Mouse (Mus musculus): ENCODE measurements around the gene Tmc5.

Gene Tmc5

DNA sequence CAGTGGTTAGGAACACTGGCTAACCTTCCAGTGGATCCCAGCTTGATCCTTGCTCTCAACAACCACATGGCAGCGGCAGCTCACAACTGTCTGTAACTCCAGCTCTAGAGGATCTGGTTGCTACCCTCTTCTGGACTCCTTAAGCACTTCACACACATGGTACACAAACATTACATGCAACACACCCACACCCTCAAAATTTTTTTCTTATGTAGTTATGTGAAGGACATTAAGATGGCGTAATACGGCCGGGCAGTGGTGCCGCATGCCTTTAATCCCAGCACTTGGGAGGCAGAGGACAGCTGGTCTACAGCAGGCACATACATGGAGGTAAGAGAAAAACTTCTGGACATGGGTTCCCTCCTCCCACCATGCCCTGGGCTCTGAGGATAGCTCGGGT lies 99.0 kb downstream of the Tmc5 start:
- no peak for DNase-seq (ENCODE audit: low read depth, low spot score)

DNA sequence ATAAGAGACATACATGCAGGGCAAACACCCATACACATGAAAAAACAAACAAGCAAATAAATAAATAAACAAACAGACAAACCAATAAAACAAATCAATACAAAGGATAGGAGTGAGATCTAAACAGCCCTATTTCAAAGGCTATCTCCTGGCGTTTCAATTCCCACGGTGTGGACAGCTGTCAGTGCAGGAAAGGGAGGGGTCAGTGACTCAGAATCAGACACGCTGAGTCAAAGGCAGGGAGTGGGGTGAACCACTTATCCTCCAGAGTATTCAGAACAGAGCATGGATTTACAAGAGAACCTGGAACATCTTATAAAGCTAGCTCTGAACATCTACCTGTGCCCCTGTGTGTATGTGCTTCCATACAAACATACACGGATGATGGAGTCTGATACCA lies 100.1 kb downstream of the Tmc5 start:
- peak; percentile 66 for DNase-seq (ENCODE audit: low read depth, low spot score)

DNA sequence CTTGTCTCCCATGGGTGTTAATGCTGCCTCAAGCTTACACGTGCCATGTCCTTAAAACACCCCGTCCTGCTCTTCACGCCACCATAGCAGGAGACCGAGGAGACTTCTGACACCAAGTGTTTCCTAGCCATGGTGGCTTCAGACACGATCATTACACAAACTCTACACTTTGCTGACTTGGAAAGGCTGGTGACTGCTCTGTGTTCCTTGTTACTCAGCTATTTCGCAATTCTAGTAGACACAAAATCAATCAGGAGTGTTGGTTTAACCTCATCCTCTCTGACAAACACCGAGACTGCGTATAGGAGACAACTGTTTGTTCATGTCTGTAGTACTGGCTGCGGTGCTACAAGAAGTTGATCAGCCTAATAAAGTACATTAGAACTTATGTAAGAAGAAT lies 101.8 kb downstream of the Tmc5 start:
- peak; percentile 6 for DNase-seq (ENCODE audit: low read depth, low spot score)

- DNase-seq (ENCODE audit: low read depth, low spot score), result no peak
Observed at GRCm38 (mm10) chr7:118703144-118703561, 106.1 kb downstream of the Tmc5 start.

DNA sequence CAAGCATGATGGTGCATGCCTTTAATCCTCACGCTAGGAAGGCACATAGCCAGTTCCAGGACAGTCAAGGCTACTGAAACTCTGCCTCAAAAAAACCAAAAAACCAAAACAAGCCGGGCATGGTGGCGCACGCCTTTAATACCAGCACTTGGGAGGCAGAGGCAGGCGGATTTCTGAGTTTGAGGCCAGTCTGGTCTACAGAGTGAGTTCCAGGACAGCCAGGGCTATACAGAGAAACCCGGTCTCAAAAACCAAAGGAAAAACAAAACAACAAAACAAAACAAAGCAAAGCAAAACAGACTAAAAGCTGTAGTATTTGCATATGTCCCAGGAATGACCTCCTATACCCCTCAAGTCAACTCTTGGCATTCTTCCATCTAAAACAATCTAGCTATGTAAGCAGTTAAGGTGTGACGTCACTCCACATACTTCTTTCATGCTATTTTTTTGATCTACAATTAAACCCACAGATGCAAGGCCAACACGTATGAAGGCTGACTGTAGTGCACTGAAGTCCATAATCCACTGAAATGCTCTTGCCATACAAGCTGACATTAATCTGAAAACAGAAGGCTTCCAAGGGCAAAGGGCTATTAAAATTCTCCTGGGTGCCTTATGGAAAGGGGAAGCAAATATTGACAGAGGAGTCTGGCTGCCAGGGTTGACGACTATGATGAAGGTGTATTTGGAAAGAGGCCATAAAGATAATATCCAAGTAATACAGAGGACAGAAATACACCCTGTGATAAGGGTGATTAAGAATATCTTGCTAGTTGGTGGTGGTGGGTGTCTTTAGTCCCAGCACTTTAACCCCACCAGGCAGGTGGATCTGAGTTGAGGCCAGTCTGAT lies 107.1 kb downstream of the Tmc5 start:
- no peak for DNase-seq (ENCODE audit: low read depth, low spot score)

- DNase-seq (ENCODE audit: low read depth, low spot score), result peak; percentile 86
Observed at GRCm38 (mm10) chr7:118705101-118705961, 108.2 kb downstream of the Tmc5 start, which contains the start of gene Gde1. TSS of gene Gde1 (minus strand) at chr7:118705778.

GRCm38 (mm10) chr7:118706051-118706450 lies 109.0 kb downstream of the Tmc5 start:
- DNase-seq (ENCODE audit: low read depth, low spot score), result peak; percentile 29

DNA sequence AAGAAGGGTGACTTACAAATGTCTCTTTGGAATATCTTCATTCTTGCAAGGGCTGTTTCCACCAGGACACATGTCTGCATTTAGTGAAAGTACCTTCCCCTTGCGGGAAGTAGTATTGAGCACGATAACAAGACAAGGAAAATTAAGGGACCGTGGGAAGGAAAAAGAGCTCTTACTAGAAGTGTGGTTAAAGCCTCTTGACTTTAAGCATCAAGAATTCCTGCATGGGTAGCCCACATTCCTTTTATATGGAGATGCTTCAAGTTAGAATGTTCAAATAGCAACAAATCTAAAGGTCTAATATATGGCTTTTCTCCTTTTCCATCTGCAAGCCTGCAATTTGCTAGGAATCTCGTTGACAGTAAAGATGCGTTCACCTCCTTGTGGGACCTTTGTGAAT lies 109.4 kb downstream of the Tmc5 start:
- DNase-seq (ENCODE audit: low read depth, low spot score), result no peak

GRCm38 (mm10) chr7:118707216-118707615 lies 110.1 kb downstream of the Tmc5 start:
- no peak for DNase-seq (ENCODE audit: low read depth, low spot score)

DNA sequence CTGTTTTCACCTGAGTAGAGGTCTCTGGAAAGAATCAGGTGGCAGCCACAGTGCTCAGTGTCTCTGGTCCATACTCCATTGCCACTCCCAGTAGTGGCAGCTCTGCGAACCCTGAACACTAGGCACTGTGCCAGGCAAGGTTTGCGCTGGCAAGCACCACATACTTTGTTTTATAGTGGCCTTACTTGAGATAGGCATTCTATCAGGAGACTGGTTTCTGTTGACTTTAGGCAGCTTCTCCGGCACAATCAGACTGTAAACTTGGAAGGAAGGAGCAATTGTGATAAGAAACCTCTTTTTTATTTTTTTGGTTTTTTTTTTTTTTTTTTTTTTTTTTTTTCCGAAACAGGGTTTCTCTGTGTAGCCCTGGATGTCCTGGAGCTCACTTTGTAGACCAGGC lies 110.9 kb downstream of the Tmc5 start:
- DNase-seq (ENCODE audit: low read depth, low spot score), result no peak

GRCm38 (mm10) chr7:118710776-118711175 lies 113.7 kb downstream of the Tmc5 start:
- no peak for DNase-seq (ENCODE audit: low read depth, low spot score)

GRCm38 (mm10) chr7:118712228-118713173 lies 115.4 kb downstream of the Tmc5 start, which contains the start of gene Ccp110:
TSS of gene Ccp110 (plus strand) at chr7:118712552.
- DNase-seq (ENCODE audit: low read depth, low spot score), result peak; percentile 97

- no peak for DNase-seq (ENCODE audit: low read depth, low spot score)
Observed at GRCm38 (mm10) chr7:118714873-118715272, 117.8 kb downstream of the Tmc5 start.

DNA sequence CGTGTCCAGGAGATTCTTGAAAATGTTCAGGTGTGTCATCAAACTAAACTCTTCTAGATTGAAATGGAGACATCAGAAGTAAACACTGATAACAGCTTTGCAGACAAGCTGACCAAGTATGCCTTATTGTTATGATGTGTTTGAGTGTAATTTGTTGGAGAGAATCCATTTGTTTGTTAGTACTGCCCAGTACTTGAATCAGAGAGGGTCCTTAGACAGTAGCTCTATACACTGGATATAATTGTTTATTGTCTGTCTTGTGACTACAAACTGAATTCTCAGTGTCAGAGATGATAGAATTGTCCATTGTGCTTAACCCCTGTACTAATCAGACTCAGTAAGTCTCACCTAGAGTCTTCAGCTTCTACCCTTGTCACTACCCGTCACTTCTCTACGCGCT lies 121.0 kb downstream of the Tmc5 start:
- DNase-seq (ENCODE audit: low read depth, low spot score), result no peak

DNA sequence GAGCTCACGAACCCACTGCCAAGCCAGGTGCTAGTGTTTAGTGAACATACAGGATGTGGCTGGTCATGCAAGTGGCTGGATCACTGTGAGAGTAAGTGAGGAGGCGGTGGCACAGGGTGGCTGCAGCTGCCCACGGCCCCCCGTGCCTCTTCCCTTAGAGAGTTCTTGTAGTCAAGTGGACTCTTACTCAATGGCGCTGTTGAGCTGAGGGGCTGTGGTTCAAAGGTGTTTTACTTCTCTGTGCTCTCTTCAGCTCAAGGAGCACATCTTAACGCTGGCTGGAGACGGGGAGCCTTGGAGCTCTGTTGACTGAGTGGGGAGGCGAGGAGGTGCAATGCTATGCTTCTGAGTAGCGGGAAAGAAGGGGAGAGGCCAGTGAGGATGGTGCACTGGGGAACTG lies 126.8 kb downstream of the Tmc5 start:
- DNase-seq (ENCODE audit: low read depth, low spot score), result no peak
